Mouse (Mus musculus): ENCODE results near the gene Eaf1.

GRCm38 (mm10) chr14:31488055-31488454 lies 6.1 kb upstream of the Eaf1 start:
- TF ChIP-seq HCFC1 (IDR thresholded peaks at IDR 0.05; ENCODE audit: borderline replicate concordance, insufficient read depth, low read length) (no peak), ZC3H11A (IDR thresholded peaks at IDR 0.05; ENCODE audit: borderline replicate concordance, low read depth, low read length) (no peak), MAFK (IDR thresholded peaks at IDR 0.05; ENCODE audit: insufficient read depth, low read depth, low read length) (no peak), ZNF384 (IDR thresholded peaks at IDR 0.05; ENCODE audit: low read depth, low read length) (no peak), CHD2 (IDR thresholded peaks at IDR 0.05; ENCODE audit: low read depth, low read length) (no peak)
